Mouse (Mus musculus) neural tube, embryonic 11.5 days (tissue): Measurements from ENCODE around the gene Tnrc6b. TPM values are rescaled to one million over a fixed set of nuclear protein-coding genes. Genes with fewer than 3 reads are reported as not detected.

Experiments
- ATAC-seq: fragments of 200-750 bp; cut with Nextera tagmentation; 2 replicates; pipeline ENCODE4 v1.8.0; 2017; ENCODE audit warnings: moderate number of reproducible peaks, mild to moderate bottlenecking, moderate TSS enrichment, moderate library complexity; ENCODE audit not compliant: insufficient read depth, low FRiP score, low TSS enrichment
- DNase-seq: peaks from one replicate; pipeline ENCODE4 v3.0.0-alpha.2; 2015; ENCODE audit warnings: low spot score
- H3K27ac ChIP-seq: fragments of 300-500 bp; sonication (generic); 2 replicates; pipeline ENCODE4 v1.5.1; 2014; ENCODE audit warnings: low read depth, mild to moderate bottlenecking, low read length
- H3K27me3 ChIP-seq: fragments of 300-500 bp; sonication (generic); 2 replicates; pipeline ENCODE4 v1.6.1; 2014; ENCODE audit warnings: mild to moderate bottlenecking, low read length, mixed read lengths; ENCODE audit not compliant: control insufficient read depth, insufficient read depth
- H3K36me3 ChIP-seq: fragments of 300-500 bp; sonication (generic); 2 replicates; pipeline ENCODE4 v1.6.1; 2014; ENCODE audit warnings: mild to moderate bottlenecking, low read length, moderate library complexity, mixed read lengths; ENCODE audit not compliant: control insufficient read depth, insufficient read depth
- H3K4me1 ChIP-seq: fragments of 300-500 bp; sonication (generic); 2 replicates; pipeline ENCODE4 v1.6.1; 2014; ENCODE audit warnings: low read length, mixed read lengths; ENCODE audit not compliant: control insufficient read depth, insufficient read depth
- H3K4me2 ChIP-seq: fragments of 300-500 bp; sonication (generic); 2 replicates; pipeline ENCODE4 v1.6.1; 2014; ENCODE audit warnings: low read depth, mild to moderate bottlenecking, moderate library complexity
- H3K4me3 ChIP-seq: fragments of 300-500 bp; sonication (generic); 2 replicates; pipeline ENCODE4 v1.5.1; 2014; ENCODE audit warnings: low read depth, low read length
- H3K9ac ChIP-seq: fragments of 300-500 bp; sonication (generic); 2 replicates; pipeline ENCODE4 v1.6.1; 2014; ENCODE audit warnings: mild to moderate bottlenecking, low read length
- H3K9me3 ChIP-seq: fragments of 300-500 bp; sonication (generic); 2 replicates; pipeline ENCODE4 v1.6.1; 2016; ENCODE audit warnings: low read length; ENCODE audit not compliant: control insufficient read depth
- WGBS: fragments of 180-500 bp; shearing (Covaris S2); extraction: QIAGEN DNeasy Blood & Tissue Kit; methylation state at CpG from one replicate; pipeline ENCODE4 v1.1.7; 2014; 5-methylcytosine and 5-hydroxymethylcytosine counted together
- polyA plus RNA-seq: library from polyadenylated mRNA; unstranded; fragments of >200 nt; fragmentation: Nextera tagmentation; extraction: Ambion mirVana; gene quantifications from 2 replicates; pipeline ENCODE4 v1.2.1, GENCODE M21; 2014

Tnrc6b gene
- polyA plus RNA-seq, 1 experiment from 2014 or later: 16.1 TPM

- ATAC-seq (no peak), DNase-seq (no peak)
- H3K27ac ChIP-seq: no peak overlapping the region
- WGBS: 83% methylated on average over 1 of the region's 1 CpGs
- no peaks in the 10 kb centered on the region for H3K4me1 ChIP-seq
- H3K9ac ChIP-seq: no peak overlapping the region
- H3K4me3 ChIP-seq: no peak overlapping the region
- no peaks in the 10 kb centered on the region for H3K27me3 ChIP-seq
- no peaks in the 10 kb centered on the region for H3K36me3 ChIP-seq
- H3K4me2 ChIP-seq: no peak overlapping the region
- H3K9me3 ChIP-seq: no peaks in the 10 kb centered on the region
These were observed 28.9 kb downstream of the Tnrc6b start for GRCm38 (mm10) chr15:80739972-80740371.

GRCm38 (mm10) chr15:80741836-80742235 lies 30.7 kb downstream of the Tnrc6b start:
- DNase-seq (no peak), ATAC-seq (no peak)
- no peaks in the 10 kb centered on the region for H3K27me3 ChIP-seq
- no peak overlapping the region for H3K4me3 ChIP-seq
- no peaks in the 10 kb centered on the region for H3K4me1 ChIP-seq
- H3K9me3 ChIP-seq: no peaks in the 10 kb centered on the region
- no peaks in the 10 kb centered on the region for H3K36me3 ChIP-seq
- H3K27ac ChIP-seq: no peak overlapping the region
- no peak overlapping the region for H3K9ac ChIP-seq
- 90% methylated on average over 1 of the region's 1 CpGs for WGBS
- H3K4me2 ChIP-seq: no peak overlapping the region

- no peaks in the 10 kb centered on the region for H3K9me3 ChIP-seq
- no peak overlapping the region for H3K9ac ChIP-seq
- H3K4me2 ChIP-seq: no peak overlapping the region
- H3K4me1 ChIP-seq: no peaks in the 10 kb centered on the region
- H3K4me3 ChIP-seq: no peak overlapping the region
- ATAC-seq (no peak), DNase-seq (no peak)
- no peak overlapping the region for H3K27ac ChIP-seq
- H3K36me3 ChIP-seq: no peaks in the 10 kb centered on the region
- 91% methylated on average over 3 of the region's 3 CpGs for whole genome bisulfite sequencing
- H3K27me3 ChIP-seq: no peaks in the 10 kb centered on the region
These were observed 31.9 kb downstream of the Tnrc6b start for GRCm38 (mm10) chr15:80742991-80743474.

- no peaks in the 10 kb centered on the region for H3K4me1 ChIP-seq
- H3K27ac ChIP-seq: no peak overlapping the region
- no peak overlapping the region for H3K9ac ChIP-seq
- no peaks in the 10 kb centered on the region for H3K27me3 ChIP-seq
- H3K4me3 ChIP-seq: no peak overlapping the region
- no peak overlapping the region for H3K4me2 ChIP-seq
- H3K9me3 ChIP-seq: no peaks in the 10 kb centered on the region
- ATAC-seq (no peak), DNase-seq (no peak)
- no peaks in the 10 kb centered on the region for H3K36me3 ChIP-seq
- 91% methylated on average over 7 of the region's 7 CpGs for WGBS
These were observed 32.5 kb downstream of the Tnrc6b start for GRCm38 (mm10) chr15:80743606-80744005.

- WGBS: 88% methylated on average over 3 of the region's 3 CpGs
These were observed 33.7 kb downstream of the Tnrc6b start for GRCm38 (mm10) chr15:80744667-80745422.

GRCm38 (mm10) chr15:80748979-80749378 lies 37.9 kb downstream of the Tnrc6b start:
- DNase-seq (no peak), ATAC-seq (no peak)
- Histone ChIP-seq H3K36me3 (no peaks in the 10 kb centered on the region), H3K27ac (no peak overlapping the region), H3K4me2 (no peak overlapping the region), H3K4me1 (no peaks in the 10 kb centered on the region), H3K9ac (no peak overlapping the region), H3K9me3 (no peaks in the 10 kb centered on the region), H3K27me3 (no peaks in the 10 kb centered on the region), H3K4me3 (no peak overlapping the region)
- WGBS: 77% methylated on average over 5 of the region's 5 CpGs

More at GRCm38 (mm10) chr15:80744667-80745422, 33.7 kb downstream of the Tnrc6b start:
- DNase-seq (no peak), ATAC-seq (no peak)
- Histone ChIP-seq H3K9ac (no peak overlapping the region), H3K4me2 (no peak overlapping the region), H3K4me1 (no peaks in the 10 kb centered on the region), H3K9me3 (no peaks in the 10 kb centered on the region), H3K27me3 (no peaks in the 10 kb centered on the region), H3K4me3 (no peak overlapping the region), H3K36me3 (no peaks in the 10 kb centered on the region), H3K27ac (no peak overlapping the region)

- Histone ChIP-seq H3K36me3 (no peaks in the 10 kb centered on the region), H3K9me3 (no peaks in the 10 kb centered on the region), H3K9ac (no peak overlapping the region), H3K27ac (no peak overlapping the region), H3K27me3 (no peaks in the 10 kb centered on the region), H3K4me3 (no peak overlapping the region), H3K4me1 (no peaks in the 10 kb centered on the region), H3K4me2 (no peak overlapping the region)
- ATAC-seq (no peak), DNase-seq (no peak)
- WGBS: 84% methylated on average over 6 of the region's 6 CpGs
These were observed 42.2 kb downstream of the Tnrc6b start for GRCm38 (mm10) chr15:80753351-80753750.

GRCm38 (mm10) chr15:80754103-80754502 lies 43.0 kb downstream of the Tnrc6b start:
- Histone ChIP-seq H3K27me3 (no peaks in the 10 kb centered on the region), H3K36me3 (no peaks in the 10 kb centered on the region), H3K4me2 (no peak overlapping the region), H3K4me3 (no peak overlapping the region), H3K9ac (no peak overlapping the region), H3K27ac (no peak overlapping the region), H3K9me3 (no peaks in the 10 kb centered on the region), H3K4me1 (no peaks in the 10 kb centered on the region)
- ATAC-seq (no peak), DNase-seq (no peak)
- 72% methylated on average over 1 of the region's 1 CpGs for WGBS

GRCm38 (mm10) chr15:80759451-80759850 lies 48.3 kb downstream of the Tnrc6b start:
- H3K36me3 ChIP-seq: no peaks in the 10 kb centered on the region
- no peaks in the 10 kb centered on the region for H3K4me1 ChIP-seq
- H3K9ac ChIP-seq: no peak overlapping the region
- no peak overlapping the region for H3K27ac ChIP-seq
- ATAC-seq: no peak
- no peak overlapping the region for H3K4me2 ChIP-seq
- no peak overlapping the region for H3K4me3 ChIP-seq
- H3K27me3 ChIP-seq: no peaks in the 10 kb centered on the region
- WGBS: 91% methylated on average over 9 of the region's 9 CpGs
- DNase-seq: no peak
- no peaks in the 10 kb centered on the region for H3K9me3 ChIP-seq
